Mouse (Mus musculus): ENCODE measurements at regions not wholly inside any gene's neighbourhood (a gene's known extent, or its start where the extent isn't known, plus 50 kb on each side); places are given as distances from the start of the nearest gene placed in this dataset.

GRCm38 (mm10) chr13:81022410-81022809, 139.2 kb downstream of the Arrdc3 start:
- TF ChIP-seq CTCF (conservative IDR thresholded peaks at IDR 0.05; ENCODE audit: low read length) (no peak), NANOG (IDR thresholded peaks at IDR 0.05; ENCODE audit: borderline replicate concordance, low read length) (no peak)

Measured in E14TG2a.4 (cell line).